28 mouse cellular contexts compared by ENCODE assay signal in the genomic region with DNA sequence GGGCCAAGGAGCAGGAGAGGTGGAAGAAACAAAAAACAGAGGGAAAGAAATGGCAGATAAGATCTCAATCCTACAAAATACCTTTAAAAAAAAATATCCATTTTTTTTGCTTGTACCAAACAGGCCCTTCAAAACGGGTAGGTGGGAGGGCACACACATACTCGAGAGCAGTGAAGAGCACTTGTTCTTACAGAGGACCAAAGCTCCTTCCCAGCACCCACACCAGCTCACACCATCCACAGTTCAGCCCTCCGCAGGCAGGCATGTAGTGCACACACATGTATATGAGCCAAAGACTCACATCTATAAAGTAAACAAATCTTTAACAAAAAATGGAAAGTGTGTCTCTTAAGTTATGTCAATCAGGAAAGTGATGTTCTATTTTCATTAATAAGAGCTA.
"Had no signal": no experiment of that assay in that cellular context is flagged by ENCODE, and none has a peak within 500 bp of the region (broad histone marks: within the 10 kb centered on the region; RNA-seq: fewer than 3 reads in every experiment).

No protein-coding gene starts in this region.

- H3K4me1 ChIP-seq: embryonic facial prominence, embryonic 12.5 days; embryonic facial prominence, embryonic 15.5 days; forebrain, embryonic 10.5 days; forebrain, embryonic 12.5 days; forebrain, embryonic 13.5 days; forebrain, embryonic 15.5 days had no signal

- H3K27me3 ChIP-seq: embryonic facial prominence, embryonic 12.5 days; embryonic facial prominence, embryonic 13.5 days; embryonic facial prominence, embryonic 15.5 days; forebrain, embryonic 12.5 days; forebrain, embryonic 13.5 days; forebrain, embryonic 15.5 days had no signal

- H3K4me3 ChIP-seq: embryonic facial prominence, embryonic 10.5 days; embryonic facial prominence, embryonic 12.5 days; embryonic facial prominence, embryonic 13.5 days; embryonic facial prominence, embryonic 15.5 days; erythroblast, embryonic 14.5 days; forebrain, embryonic 10.5 days; forebrain, embryonic 12.5 days; forebrain, embryonic 13.5 days; forebrain, embryonic 15.5 days; gastrocnemius, adult 2 months had no signal

- H3K9me3 ChIP-seq: embryonic facial prominence, embryonic 10.5 days; embryonic facial prominence, embryonic 12.5 days; embryonic facial prominence, embryonic 13.5 days; embryonic facial prominence, embryonic 15.5 days; forebrain, embryonic 10.5 days; forebrain, embryonic 12.5 days; forebrain, embryonic 13.5 days; forebrain, embryonic 15.5 days had no signal

- DNase-seq: cerebellum, adult 18-20 months; cerebellum, adult 2 months; cerebellum, adult 8-10 months; cerebellum, adult 9-10 months; cerebellum, adult 9-11 months; cerebellum, postnatal 10 days; cerebellum, postnatal 14 days; cerebellum, postnatal 25 days; cerebellum, postnatal 36 days; embryo, embryonic 11 days; forebrain, postnatal 0 days; gastrocnemius, adult 2 months; gastrocnemius, postnatal 10 days; gastrocnemius, postnatal 14 days; gastrocnemius, postnatal 25 days; gastrocnemius, postnatal 36 days; heart, adult 18-20 months had no signal

- H3K27ac ChIP-seq: embryonic facial prominence, embryonic 10.5 days; embryonic facial prominence, embryonic 12.5 days; embryonic facial prominence, embryonic 13.5 days; embryonic facial prominence, embryonic 15.5 days; forebrain, embryonic 10.5 days; forebrain, embryonic 12.5 days; forebrain, embryonic 13.5 days; forebrain, embryonic 15.5 days; gastrocnemius, adult 2 months had no signal

- ATAC-seq: forebrain, embryonic 13.5 days; forebrain, embryonic 14.5 days; forebrain, embryonic 15.5 days; forebrain, embryonic 16.5 days; forebrain, postnatal 0 days had no signal

- H3K9ac ChIP-seq: embryonic facial prominence, embryonic 12.5 days; embryonic facial prominence, embryonic 13.5 days; embryonic facial prominence, embryonic 15.5 days; forebrain, embryonic 12.5 days; forebrain, embryonic 13.5 days; forebrain, embryonic 15.5 days; forebrain, postnatal 0 days had no signal

- H3K4me2 ChIP-seq: embryonic facial prominence, embryonic 12.5 days; embryonic facial prominence, embryonic 13.5 days; embryonic facial prominence, embryonic 15.5 days; forebrain, embryonic 12.5 days; forebrain, embryonic 13.5 days; forebrain, embryonic 15.5 days had no signal
